Mouse (Mus musculus): ENCODE data around the gene Fbxo44. TPM values are rescaled to one million over a fixed set of nuclear protein-coding genes. Genes with fewer than 3 reads are reported as not detected.
"Not testable (repeated sequence)": the region's sequence is repeated elsewhere in the genome, so short reads cannot be mapped to it uniquely, and the experiment has no call there.

The Fbxo44 gene
- polyA plus RNA-seq, 1 experiment: 10.6 TPM

DNA sequence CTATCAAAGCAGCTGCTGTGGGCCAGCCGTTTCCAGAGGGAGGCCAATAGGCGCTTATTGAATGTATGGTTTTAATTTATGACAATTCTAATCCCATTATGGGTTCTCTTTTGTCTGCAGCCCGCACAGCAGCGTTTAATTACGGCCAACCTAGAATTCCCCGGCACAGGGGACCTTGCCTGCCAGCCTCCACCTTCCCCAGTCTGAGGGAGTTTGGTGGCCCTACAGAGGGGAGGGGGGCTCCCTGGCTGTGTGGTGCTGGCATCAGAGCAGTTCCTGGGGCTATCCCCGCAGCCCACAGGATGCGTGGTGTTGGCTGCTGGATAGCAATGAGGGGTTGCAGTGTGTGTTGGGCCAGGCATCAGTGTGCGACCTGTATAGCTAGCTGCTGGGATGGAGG lies 24.3 kb upstream of the Fbxo44 start:
- TF ChIP-seq POLR2A (IDR thresholded peaks at IDR 0.05; ENCODE audit: low read depth, low read length) (no peak), CTCF (IDR thresholded peaks at IDR 0.05; ENCODE audit: borderline replicate concordance, insufficient read depth, low read length) (no peak)
- Histone ChIP-seq H3K4me1 (ENCODE audit: control insufficient read depth, insufficient read depth, low read length) (no peaks in the 10 kb centered on the region), H3K27ac (ENCODE audit: insufficient read depth, low read length) (no peak overlapping the region), H3K4me3 (ENCODE audit: insufficient read depth, low read length) (no peak overlapping the region)

DNA sequence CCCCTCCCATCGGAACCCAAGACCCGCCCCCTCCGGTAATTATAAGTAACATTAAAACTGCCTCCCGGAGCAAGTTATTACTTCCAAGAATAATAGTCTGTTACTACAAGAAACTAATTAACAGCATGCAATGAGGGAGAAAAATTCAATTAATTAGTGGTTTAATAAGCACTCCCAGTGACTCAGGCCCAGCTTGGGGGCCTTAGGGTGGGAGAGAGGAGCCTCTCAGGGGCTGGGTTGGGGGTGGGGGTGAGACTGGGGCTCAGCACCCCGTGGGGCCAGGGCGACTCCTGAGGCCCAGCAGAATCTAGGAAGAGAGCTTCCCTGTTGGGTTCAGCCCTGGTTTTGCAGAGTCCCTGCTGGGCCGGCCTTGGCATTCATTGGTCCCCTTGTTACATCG lies 22.1 kb upstream of the Fbxo44 start:
- Histone ChIP-seq H3K27ac (ENCODE audit: insufficient read depth, low read length) (no peak overlapping the region), H3K4me1 (ENCODE audit: control insufficient read depth, insufficient read depth, low read length) (no peaks in the 10 kb centered on the region), H3K4me3 (ENCODE audit: insufficient read depth, low read length) (no peak overlapping the region)
- TF ChIP-seq CTCF (IDR thresholded peaks at IDR 0.05; ENCODE audit: borderline replicate concordance, insufficient read depth, low read length) (no peak), POLR2A (IDR thresholded peaks at IDR 0.05; ENCODE audit: low read depth, low read length) (no peak)

DNA sequence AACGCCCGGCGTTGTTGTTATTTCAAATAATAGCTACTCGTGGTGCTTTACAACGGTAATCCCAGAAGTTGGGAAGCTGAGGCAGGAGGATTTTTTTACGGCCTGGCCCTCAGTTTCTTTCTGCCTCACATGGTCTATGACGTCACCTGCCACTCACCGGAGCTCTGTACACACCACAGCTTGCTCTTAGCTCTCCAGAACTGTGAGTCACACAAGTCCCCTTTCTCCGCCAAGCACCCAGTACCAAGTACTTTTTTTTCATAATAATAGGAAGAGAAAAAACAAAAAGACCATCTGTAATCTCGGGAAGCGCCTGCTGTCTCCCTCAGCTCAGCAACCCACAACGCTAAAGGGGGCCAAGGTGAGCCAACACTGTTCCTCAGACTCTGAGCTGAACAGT lies 21.2 kb upstream of the Fbxo44 start:
- TF ChIP-seq CTCF (IDR thresholded peaks at IDR 0.05; ENCODE audit: borderline replicate concordance, insufficient read depth, low read length): no peak
- no peak for TF ChIP-seq POLR2A (IDR thresholded peaks at IDR 0.05; ENCODE audit: low read depth, low read length)
- no peak overlapping the region for H3K4me3 ChIP-seq (ENCODE audit: insufficient read depth, low read length)
- H3K27ac ChIP-seq (ENCODE audit: insufficient read depth, low read length): no peak overlapping the region
- no peaks in the 10 kb centered on the region for H3K4me1 ChIP-seq (ENCODE audit: control insufficient read depth, insufficient read depth, low read length)

DNA sequence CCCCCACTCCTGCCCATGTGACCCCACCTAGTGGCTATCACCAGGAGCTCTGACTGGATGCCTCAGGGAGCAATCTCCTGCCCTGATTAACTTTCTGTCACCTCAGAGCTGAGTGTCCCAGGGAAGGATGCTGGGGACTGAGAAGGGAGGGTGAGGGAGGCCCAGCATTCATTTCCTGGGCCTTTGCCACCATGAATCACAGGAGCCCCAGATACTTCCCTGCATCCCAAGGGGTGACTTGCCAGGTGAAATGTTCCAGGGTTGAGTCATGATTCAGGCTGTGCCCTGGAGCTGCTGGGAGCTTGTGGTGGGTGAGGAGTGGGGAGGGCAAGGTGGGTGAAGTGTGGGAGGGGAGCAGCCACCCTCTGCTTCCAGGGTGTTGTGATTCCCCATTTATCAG lies 17.4 kb upstream of the Fbxo44 start:
- no peak for TF ChIP-seq POLR2A (IDR thresholded peaks at IDR 0.05; ENCODE audit: low read depth, low read length)
- no peak for TF ChIP-seq CTCF (IDR thresholded peaks at IDR 0.05; ENCODE audit: borderline replicate concordance, insufficient read depth, low read length)
- Histone ChIP-seq H3K4me1 (ENCODE audit: control insufficient read depth, insufficient read depth, low read length) (no peaks in the 10 kb centered on the region), H3K4me3 (ENCODE audit: insufficient read depth, low read length) (no peak overlapping the region), H3K27ac (ENCODE audit: insufficient read depth, low read length) (no peak overlapping the region)

DNA sequence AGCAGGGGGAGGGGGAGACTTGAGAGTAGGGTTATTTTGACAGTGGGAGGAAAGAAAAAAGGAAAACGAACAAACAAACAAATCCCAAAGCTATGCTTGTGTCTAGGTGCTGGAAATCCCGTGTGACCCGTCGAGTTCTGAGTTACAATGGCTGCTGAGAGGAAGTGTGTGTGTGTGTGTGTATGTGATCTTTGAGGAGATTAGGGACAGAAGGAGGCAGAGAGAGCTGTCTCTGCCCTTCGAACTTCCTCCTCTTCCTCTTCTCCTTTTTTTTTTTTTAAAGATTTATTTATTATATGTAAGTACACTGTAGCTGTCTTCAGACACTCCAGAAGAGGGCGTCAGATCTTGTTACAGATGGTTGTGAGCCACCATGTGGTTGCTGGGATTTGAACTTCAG lies 16.3 kb upstream of the Fbxo44 start:
- not testable (repeated sequence) for H3K4me1 ChIP-seq (ENCODE audit: control insufficient read depth, insufficient read depth, low read length); H3K4me3 ChIP-seq (ENCODE audit: insufficient read depth, low read length); H3K27ac ChIP-seq (ENCODE audit: insufficient read depth, low read length)

DNA sequence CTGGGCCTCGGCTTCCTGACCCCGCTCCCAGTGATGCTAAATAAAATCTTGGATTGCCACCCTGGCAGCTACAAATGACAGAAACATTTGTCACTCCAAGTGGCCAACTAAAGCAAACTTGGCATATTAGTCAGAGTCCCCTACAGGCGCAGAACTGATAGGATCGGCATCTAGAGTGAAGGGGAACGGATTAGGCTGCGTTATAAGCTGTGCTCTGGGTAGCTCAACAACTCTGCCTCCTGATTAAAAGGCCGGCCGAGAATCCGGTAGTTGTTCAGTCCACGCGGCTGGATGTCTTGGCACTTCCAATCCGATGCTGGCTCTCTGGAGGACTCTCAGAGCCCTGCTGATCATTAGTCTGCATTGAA lies 14.2 kb upstream of the Fbxo44 start:
- H3K4me3 ChIP-seq (ENCODE audit: insufficient read depth, low read length): no peak overlapping the region
- no peak overlapping the region for H3K27ac ChIP-seq (ENCODE audit: insufficient read depth, low read length)
- TF ChIP-seq CTCF (IDR thresholded peaks at IDR 0.05; ENCODE audit: borderline replicate concordance, insufficient read depth, low read length) (no peak), POLR2A (IDR thresholded peaks at IDR 0.05; ENCODE audit: low read depth, low read length) (no peak)
- no peaks in the 10 kb centered on the region for H3K4me1 ChIP-seq (ENCODE audit: control insufficient read depth, insufficient read depth, low read length)

DNA sequence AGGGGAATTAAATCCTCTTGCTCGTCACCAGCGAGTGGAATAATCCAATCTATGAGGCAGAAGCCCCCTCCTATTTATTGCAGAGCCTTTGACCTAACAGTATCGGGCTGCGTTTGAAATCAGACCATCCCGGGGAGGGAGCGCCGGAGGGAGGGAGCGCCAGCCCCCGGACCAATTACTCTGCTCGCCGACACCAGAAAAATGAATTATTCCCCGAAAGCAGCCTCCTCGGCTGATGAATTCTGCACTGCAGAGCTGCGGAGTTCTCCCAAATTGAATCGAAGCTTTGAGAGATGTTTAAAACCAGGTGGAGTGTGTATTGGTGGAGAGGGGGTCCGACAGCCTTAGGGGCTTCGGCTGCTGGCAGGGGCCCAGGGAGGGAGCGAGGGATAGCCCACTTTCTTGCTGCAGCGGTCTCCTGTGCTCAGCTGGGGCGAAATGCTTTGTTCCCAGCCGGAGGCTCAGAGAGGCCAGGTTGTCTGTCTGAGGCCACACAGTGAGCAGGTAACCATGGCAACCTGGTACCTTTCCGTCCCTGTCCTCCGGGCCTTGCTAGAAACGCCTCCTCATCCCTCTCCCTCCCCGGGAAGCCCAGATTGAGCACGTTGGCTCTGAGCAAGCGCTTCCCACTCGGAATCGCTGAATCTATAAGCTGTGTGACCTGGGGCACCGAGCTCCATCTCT lies 13.7 kb upstream of the Fbxo44 start:
- H3K4me3 ChIP-seq (ENCODE audit: insufficient read depth, low read length): no peak overlapping the region
- no peaks in the 10 kb centered on the region for H3K4me1 ChIP-seq (ENCODE audit: control insufficient read depth, insufficient read depth, low read length)
- no peak overlapping the region for H3K27ac ChIP-seq (ENCODE audit: insufficient read depth, low read length)
- no peak for TF ChIP-seq CTCF (IDR thresholded peaks at IDR 0.05; ENCODE audit: borderline replicate concordance, insufficient read depth, low read length)
- TF ChIP-seq POLR2A (IDR thresholded peaks at IDR 0.05; ENCODE audit: low read depth, low read length): no peak

DNA sequence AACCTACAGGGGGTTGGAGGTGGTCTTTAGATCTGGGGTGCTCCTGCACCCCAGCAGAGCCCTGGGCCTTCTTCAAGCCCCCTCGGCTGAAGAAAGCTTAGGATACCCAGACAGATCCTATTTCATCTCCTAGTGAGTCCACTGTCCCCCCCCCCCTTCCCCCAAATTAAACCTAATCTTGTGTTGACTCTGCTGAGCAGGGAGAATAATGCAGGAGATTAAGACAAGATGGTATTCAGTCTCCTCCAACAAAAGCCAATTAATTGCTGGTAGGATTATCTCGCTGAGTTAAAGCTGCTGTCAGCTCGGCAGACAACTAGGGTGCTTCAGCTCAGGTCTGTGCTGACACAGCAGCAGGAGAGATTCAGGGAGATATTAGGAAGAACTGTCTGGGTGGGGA lies 11.0 kb upstream of the Fbxo44 start:
- H3K4me3 ChIP-seq (ENCODE audit: insufficient read depth, low read length): no peak overlapping the region
- no peak overlapping the region for H3K27ac ChIP-seq (ENCODE audit: insufficient read depth, low read length)
- H3K4me1 ChIP-seq (ENCODE audit: control insufficient read depth, insufficient read depth, low read length): no peaks in the 10 kb centered on the region
- TF ChIP-seq CTCF (IDR thresholded peaks at IDR 0.05; ENCODE audit: borderline replicate concordance, insufficient read depth, low read length) (no peak), POLR2A (IDR thresholded peaks at IDR 0.05; ENCODE audit: low read depth, low read length) (no peak)

DNA sequence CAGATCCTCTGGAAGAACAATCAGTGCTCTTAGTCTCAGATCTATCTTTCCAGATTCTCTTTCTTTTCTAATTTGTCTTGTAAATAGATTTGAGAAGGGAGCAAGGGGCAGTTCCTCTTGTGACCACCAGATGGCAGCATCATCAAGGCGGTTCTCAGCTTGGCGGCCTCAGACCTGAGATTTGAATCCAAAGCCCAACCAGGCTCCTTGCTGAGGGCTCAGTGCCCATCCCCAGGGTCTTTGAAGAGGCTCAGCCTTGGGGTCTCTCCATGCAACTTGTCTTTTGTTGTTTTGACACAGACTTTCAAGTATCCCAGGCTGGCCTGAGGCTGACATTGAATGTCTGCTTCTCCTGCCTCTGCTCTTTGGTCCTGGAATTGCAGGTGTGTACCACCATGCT lies 10.6 kb upstream of the Fbxo44 start:
- no peak for TF ChIP-seq POLR2A (IDR thresholded peaks at IDR 0.05; ENCODE audit: low read depth, low read length)
- TF ChIP-seq CTCF (IDR thresholded peaks at IDR 0.05; ENCODE audit: borderline replicate concordance, insufficient read depth, low read length): peak; percentile 82
- H3K27ac ChIP-seq (ENCODE audit: insufficient read depth, low read length): no peak overlapping the region
- no peaks in the 10 kb centered on the region for H3K4me1 ChIP-seq (ENCODE audit: control insufficient read depth, insufficient read depth, low read length)
- H3K4me3 ChIP-seq (ENCODE audit: insufficient read depth, low read length): no peak overlapping the region

DNA sequence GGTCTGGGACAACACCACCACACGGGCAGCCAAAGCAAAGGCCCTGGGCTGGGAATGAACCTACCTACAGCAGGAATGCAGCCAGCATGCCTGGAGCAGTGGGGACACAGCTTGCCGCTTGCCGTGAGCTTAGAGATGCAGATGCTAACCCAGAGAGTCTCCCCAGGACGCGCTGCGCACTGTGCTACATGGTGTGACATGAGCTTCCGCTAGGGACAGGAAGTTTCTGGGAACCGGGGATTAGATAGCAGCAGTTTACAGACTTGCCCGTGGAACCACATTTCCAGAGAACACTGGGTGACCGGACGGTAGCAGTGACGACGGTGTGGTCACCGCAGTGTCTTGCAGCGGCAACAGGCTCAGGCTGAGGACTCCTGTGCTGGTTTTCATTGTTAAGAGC lies 9.3 kb upstream of the Fbxo44 start:
- Histone ChIP-seq H3K4me1 (ENCODE audit: control insufficient read depth, insufficient read depth, low read length) (no peaks in the 10 kb centered on the region), H3K27ac (ENCODE audit: insufficient read depth, low read length) (no peak overlapping the region), H3K4me3 (ENCODE audit: insufficient read depth, low read length) (no peak overlapping the region)
- no peak for TF ChIP-seq CTCF (IDR thresholded peaks at IDR 0.05; ENCODE audit: borderline replicate concordance, insufficient read depth, low read length)
- no peak for TF ChIP-seq POLR2A (IDR thresholded peaks at IDR 0.05; ENCODE audit: low read depth, low read length)

DNA sequence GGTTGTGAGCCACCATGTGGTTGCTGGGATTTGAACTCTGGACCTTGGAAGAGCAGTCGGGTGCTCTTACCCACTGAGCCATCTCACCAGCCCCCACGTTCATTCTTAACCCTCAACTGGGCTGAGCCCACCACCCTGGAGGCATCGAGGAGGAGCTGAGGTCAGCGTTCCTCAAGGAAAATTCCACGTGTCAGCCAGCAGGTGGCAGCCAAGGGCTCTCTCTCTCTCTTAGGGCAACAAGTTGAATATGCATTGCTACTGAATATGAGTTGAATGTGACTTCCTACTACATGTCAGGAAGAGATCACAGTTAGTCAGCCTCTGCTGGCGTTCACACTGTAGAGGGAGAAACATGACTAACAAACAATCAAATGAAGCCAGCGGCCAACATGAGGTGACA lies 8.0 kb upstream of the Fbxo44 start:
- Histone ChIP-seq H3K4me1 (ENCODE audit: control insufficient read depth, insufficient read depth, low read length) (no peaks in the 10 kb centered on the region), H3K27ac (ENCODE audit: insufficient read depth, low read length) (no peak overlapping the region), H3K4me3 (ENCODE audit: insufficient read depth, low read length) (no peak overlapping the region)
- peak; percentile 72; the same call in 1 of the 2 replicates for TF ChIP-seq CTCF (IDR thresholded peaks at IDR 0.05; ENCODE audit: borderline replicate concordance, insufficient read depth, low read length)
- TF ChIP-seq POLR2A (IDR thresholded peaks at IDR 0.05; ENCODE audit: low read depth, low read length): no peak

Measured in embryonic fibroblast, embryonic 13.5 days (primary cell).